Mouse (Mus musculus): ENCODE data around the gene Sox6. TPM values are rescaled to one million over a fixed set of nuclear protein-coding genes. Genes with fewer than 3 reads are reported as not detected.
A peak's percentile ranks its signal among the peaks of the same experiment; 100 is the strongest.

Sox6 gene
- total and polyA plus RNA-seq, 2 experiments from 2014 or later = 33.7 to 39.8 TPM

DNA sequence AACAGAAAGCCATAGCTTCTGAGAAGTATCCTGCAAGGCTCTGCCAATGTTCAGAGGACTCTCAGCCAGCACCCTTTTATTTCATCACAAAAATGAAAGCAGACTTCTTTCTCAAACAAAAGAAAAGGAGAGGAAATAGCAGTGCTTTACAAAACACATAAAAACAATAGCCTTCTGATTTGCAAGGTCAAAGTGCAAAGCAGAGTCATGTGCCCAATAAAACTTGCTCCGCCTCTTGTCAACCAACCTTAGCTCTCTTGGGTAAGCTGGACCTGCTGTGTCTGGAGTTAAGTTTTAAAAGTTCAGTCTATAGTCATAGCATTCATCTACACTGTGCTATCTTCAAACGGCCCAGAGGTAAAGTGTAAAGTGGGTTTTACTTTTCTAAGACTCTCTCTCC, 170.1 kb downstream of the Sox6 start:
- ATAC-seq = no peak
- H3K9ac ChIP-seq (replicated peaks; ENCODE audit: low read length) = no peak overlapping the region
- no peaks in the 10 kb centered on the region for H3K36me3 ChIP-seq (ENCODE audit: insufficient read depth, low read length)
- H3K9me3 ChIP-seq (ENCODE audit: low read length) = no peaks in the 10 kb centered on the region
- H3K4me3 ChIP-seq (ENCODE audit: low read length) = no peak overlapping the region
- H3K27me3 ChIP-seq (ENCODE audit: insufficient read depth, low read length) = no peaks in the 10 kb centered on the region
- DNase-seq (ENCODE audit: low spot score) = no peak
- peaks cover 7% of the 10 kb centered on the region; the same call in 1 of the 2 replicates for H3K4me1 ChIP-seq (ENCODE audit: insufficient read depth, low read length)
- TF ChIP-seq CTCF (IDR thresholded peaks at IDR 0.05; ENCODE audit: low read depth) = no peak
- H3K27ac ChIP-seq = no peak overlapping the region
- WGBS = 84% methylated on average over 2 of the region's 2 CpGs
- H3K4me2 ChIP-seq (ENCODE audit: low read depth, low read length) = no peak overlapping the region

- Histone ChIP-seq H3K4me1 (ENCODE audit: insufficient read depth, low read length) (peaks cover 7% of the 10 kb centered on the region; the same call in 1 of the 2 replicates), H3K4me2 (ENCODE audit: low read depth, low read length) (0 out of 2 replicates have a peak overlapping the region, but pooled peaks have one; percentile 21), H3K27me3 (ENCODE audit: insufficient read depth, low read length) (no peaks in the 10 kb centered on the region), H3K27ac (no peak overlapping the region), H3K36me3 (ENCODE audit: insufficient read depth, low read length) (no peaks in the 10 kb centered on the region), H3K4me3 (ENCODE audit: low read length) (no peak overlapping the region), H3K9ac (replicated peaks; ENCODE audit: low read length) (no peak overlapping the region), H3K9me3 (ENCODE audit: low read length) (no peaks in the 10 kb centered on the region)
- TF ChIP-seq CTCF (IDR thresholded peaks at IDR 0.05; ENCODE audit: low read depth) = no peak
- DNase-seq (ENCODE audit: low spot score) (no peak), ATAC-seq (no peak)
- 23% methylated on average over 10 of the region's 10 CpGs for WGBS
Observed at GRCm38 (mm10) chr7:115867518-115868270, 170.9 kb downstream of the Sox6 start.

DNA sequence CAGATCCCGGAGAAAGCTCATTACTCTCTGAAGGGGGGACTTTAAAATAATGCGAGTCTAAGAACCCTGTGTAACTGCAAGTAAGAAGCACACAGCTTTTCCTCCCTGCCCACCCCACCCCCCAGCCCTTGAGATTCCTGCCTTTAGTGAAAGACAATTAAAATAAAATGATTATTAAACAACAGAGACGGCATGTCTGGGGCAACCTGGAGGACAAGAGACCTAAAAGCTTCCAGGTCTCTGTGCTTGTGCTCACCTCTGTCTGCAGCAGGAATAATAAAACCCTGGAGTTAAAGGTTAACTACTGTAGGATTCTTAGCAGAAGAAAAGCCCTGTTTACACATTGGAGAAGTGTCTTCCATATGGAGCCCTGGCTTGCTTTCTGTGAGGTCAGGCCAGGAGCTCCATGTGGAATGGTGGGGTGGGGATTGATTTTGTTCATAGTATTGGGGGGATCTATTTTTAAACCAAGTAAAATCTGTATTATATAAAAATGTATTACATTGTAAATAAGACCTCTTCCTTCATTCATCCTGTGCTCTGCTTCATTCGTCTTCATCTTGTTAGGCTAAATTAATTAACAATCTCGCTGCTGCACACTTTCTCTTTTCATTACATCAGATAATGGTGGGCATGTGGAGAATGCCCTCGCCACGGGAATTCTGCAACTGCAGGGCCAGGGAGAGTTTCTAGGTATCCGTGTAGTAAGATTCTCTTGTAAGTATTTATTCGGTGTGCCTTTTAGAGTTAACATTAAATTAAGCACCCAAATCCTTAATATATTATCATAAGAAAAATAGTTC, 171.7 kb downstream of the Sox6 start:
- Histone ChIP-seq H3K27ac (no peak overlapping the region), H3K36me3 (ENCODE audit: insufficient read depth, low read length) (no peaks in the 10 kb centered on the region), H3K9me3 (ENCODE audit: low read length) (no peaks in the 10 kb centered on the region), H3K4me3 (ENCODE audit: low read length) (no peak overlapping the region), H3K27me3 (ENCODE audit: insufficient read depth, low read length) (no peaks in the 10 kb centered on the region), H3K4me1 (ENCODE audit: insufficient read depth, low read length) (peaks cover 7% of the 10 kb centered on the region; the same call in 1 of the 2 replicates), H3K9ac (replicated peaks; ENCODE audit: low read length) (no peak overlapping the region), H3K4me2 (ENCODE audit: low read depth, low read length) (no peak overlapping the region)
- ATAC-seq = no peak
- DNase-seq (ENCODE audit: low spot score) = no peak
- TF ChIP-seq CTCF (IDR thresholded peaks at IDR 0.05; ENCODE audit: low read depth) = no peak
- 21% methylated on average over 9 of the region's 9 CpGs for WGBS

- no peak for ATAC-seq
- H3K36me3 ChIP-seq (ENCODE audit: insufficient read depth, low read length) = no peaks in the 10 kb centered on the region
- H3K4me2 ChIP-seq (ENCODE audit: low read depth, low read length) = no peak overlapping the region
- H3K27me3 ChIP-seq (ENCODE audit: insufficient read depth, low read length) = no peaks in the 10 kb centered on the region
- no peak overlapping the region for H3K4me3 ChIP-seq (ENCODE audit: low read length)
- no peak overlapping the region for H3K27ac ChIP-seq
- no peak for DNase-seq (ENCODE audit: low spot score)
- peaks cover 7% of the 10 kb centered on the region; the same call in 1 of the 2 replicates for H3K4me1 ChIP-seq (ENCODE audit: insufficient read depth, low read length)
- no peaks in the 10 kb centered on the region for H3K9me3 ChIP-seq (ENCODE audit: low read length)
- no peak overlapping the region for H3K9ac ChIP-seq (replicated peaks; ENCODE audit: low read length)
- TF ChIP-seq CTCF (IDR thresholded peaks at IDR 0.05; ENCODE audit: low read depth) = no peak
- WGBS = 19% methylated on average over 9 of the region's 9 CpGs
Observed at GRCm38 (mm10) chr7:115865979-115866697, 172.5 kb downstream of the Sox6 start.

DNA sequence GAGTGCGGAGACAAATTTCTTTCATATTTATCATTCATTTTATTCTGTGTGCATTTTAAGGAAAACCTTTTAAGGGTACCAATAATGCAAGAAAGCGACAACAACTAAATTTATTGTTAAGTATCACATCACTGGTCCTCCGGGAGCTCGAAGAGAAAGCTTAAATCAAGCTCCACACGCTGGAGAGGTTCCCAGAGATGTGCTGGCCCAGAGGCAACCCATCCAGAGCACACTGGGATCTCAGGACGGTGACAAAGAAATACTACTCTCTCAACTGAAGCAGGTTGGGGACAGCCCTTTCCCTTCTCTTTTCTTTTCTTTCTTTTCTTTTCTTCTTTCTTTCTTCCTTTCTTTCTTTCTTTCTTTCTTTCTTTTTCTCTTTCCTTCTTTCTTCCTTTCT, 173.4 kb downstream of the Sox6 start:
- Histone ChIP-seq H3K4me2 (ENCODE audit: low read depth, low read length) (no peak overlapping the region), H3K36me3 (ENCODE audit: insufficient read depth, low read length) (no peaks in the 10 kb centered on the region), H3K27ac (no peak overlapping the region), H3K4me3 (ENCODE audit: low read length) (no peak overlapping the region), H3K27me3 (ENCODE audit: insufficient read depth, low read length) (no peaks in the 10 kb centered on the region), H3K9ac (replicated peaks; ENCODE audit: low read length) (no peak overlapping the region), H3K9me3 (ENCODE audit: low read length) (no peaks in the 10 kb centered on the region), H3K4me1 (ENCODE audit: insufficient read depth, low read length) (peaks cover 7% of the 10 kb centered on the region; the same call in 1 of the 2 replicates)
- no peak for TF ChIP-seq CTCF (IDR thresholded peaks at IDR 0.05; ENCODE audit: low read depth)
- ATAC-seq (no peak), DNase-seq (ENCODE audit: low spot score) (no peak)
- 40% methylated on average over 6 of the region's 6 CpGs for WGBS

GRCm38 (mm10) chr7:115864411-115864810, 174.2 kb downstream of the Sox6 start:
- H3K27me3 ChIP-seq (ENCODE audit: insufficient read depth, low read length) = no peaks in the 10 kb centered on the region
- ATAC-seq (no peak), DNase-seq (ENCODE audit: low spot score) (no peak)
- no peak overlapping the region for H3K27ac ChIP-seq
- H3K4me2 ChIP-seq (ENCODE audit: low read depth, low read length) = no peak overlapping the region
- H3K4me1 ChIP-seq (ENCODE audit: insufficient read depth, low read length) = peaks cover 7% of the 10 kb centered on the region; the same call in 1 of the 2 replicates
- H3K9me3 ChIP-seq (ENCODE audit: low read length) = no peaks in the 10 kb centered on the region
- no peak for TF ChIP-seq CTCF (IDR thresholded peaks at IDR 0.05; ENCODE audit: low read depth)
- no peaks in the 10 kb centered on the region for H3K36me3 ChIP-seq (ENCODE audit: insufficient read depth, low read length)
- H3K9ac ChIP-seq (replicated peaks; ENCODE audit: low read length) = no peak overlapping the region
- WGBS = 50% methylated on average over 2 of the region's 2 CpGs
- H3K4me3 ChIP-seq (ENCODE audit: low read length) = no peak overlapping the region
